Mouse (Mus musculus): ENCODE results near the gene Mettl2. TPM values are rescaled to one million over a fixed set of nuclear protein-coding genes. Genes with fewer than 3 reads are reported as not detected.
"Not testable (repeated sequence)": the region's sequence is repeated elsewhere in the genome, so short reads cannot be mapped to it uniquely, and the experiment has no call there.

Gene Mettl2
- polyA plus RNA-seq (2015; fragmentation: Nextera tagmentation; extraction: Ambion mirVana), result 30.4 and 34.5 TPM in 2 replicates

DNA sequence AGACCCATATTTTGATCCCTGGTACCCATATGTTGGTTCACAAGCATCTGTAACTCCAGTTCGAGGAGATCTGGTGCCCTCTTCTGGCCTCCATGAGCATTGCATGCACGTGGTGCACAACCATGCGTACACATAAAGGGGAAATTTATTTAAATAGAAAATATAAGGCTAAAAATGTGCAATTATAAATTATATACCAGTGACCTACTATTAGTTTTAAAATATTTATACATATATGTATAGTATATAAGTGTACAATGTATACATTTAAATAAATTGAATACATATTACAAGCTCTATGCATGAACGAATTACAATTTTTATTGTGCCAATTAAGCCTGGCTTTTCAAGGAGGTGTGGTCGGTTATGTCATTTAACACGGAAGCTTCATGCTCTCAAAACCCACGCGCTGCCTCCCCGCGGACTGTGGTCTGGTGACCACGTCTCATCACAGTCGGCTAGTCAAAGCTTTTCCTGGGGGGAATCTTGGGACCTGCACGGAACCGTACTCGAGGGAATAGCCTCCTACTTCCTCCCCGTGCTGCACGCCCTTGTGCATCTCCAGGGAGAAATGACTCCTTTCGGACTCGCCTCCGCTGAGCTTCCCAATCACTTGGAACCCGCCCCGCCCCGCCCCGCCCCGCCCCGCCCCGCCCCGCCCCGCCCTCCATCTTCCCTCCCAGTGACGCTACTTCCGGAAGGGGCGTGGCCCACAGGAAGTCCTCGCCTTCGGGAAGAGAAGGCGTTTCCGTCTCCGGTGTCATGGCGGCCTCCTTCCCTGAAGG lies at the start of gene Mettl2:
TSS of gene Mettl2 (plus strand) at position 691 of the 785 bp plus-strand sequence.
- H3K9ac ChIP-seq, result peak within 1 kb of the TSS; percentile 78
- H3K27me3 ChIP-seq (replicated peaks), result no peaks in the 10 kb centered on the region
- 2% methylated on average over 28 of the region's 38 CpGs for WGBS
- ATAC-seq (replicated peaks), result peak; percentile 95
- H3K4me3 ChIP-seq, result peak within 1 kb of the TSS; percentile 97
- H3K9me3 ChIP-seq, result no peaks in the 10 kb centered on the region
- peaks cover 2% of the 10 kb centered on the region; the same call in 1 of the 2 replicates for H3K36me3 ChIP-seq (replicated peaks)
- peak within 1 kb of the TSS; percentile 84 for H3K27ac ChIP-seq
- peak within 1 kb of the TSS; percentile 65 for H3K4me2 ChIP-seq
- peaks cover 13% of the 10 kb centered on the region for H3K4me1 ChIP-seq

DNA sequence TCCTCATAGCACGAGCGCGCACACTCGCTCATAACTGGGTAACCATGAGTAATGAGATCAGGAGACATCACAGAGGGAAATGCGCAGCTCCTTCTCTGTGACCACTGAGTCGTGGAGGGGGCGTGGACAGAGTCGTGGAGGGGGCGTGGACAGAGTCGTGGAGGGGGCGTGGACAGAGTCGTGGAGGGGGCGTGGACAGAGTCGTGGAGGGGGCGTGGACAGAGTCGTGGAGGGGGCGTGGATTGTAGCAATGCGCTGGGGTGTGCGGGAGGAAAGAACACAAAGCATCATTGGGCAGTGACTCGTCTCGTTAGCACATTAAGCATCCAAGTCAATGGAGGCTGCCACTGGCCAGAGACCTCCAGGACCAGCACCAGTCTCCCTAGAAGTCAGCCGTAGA lies 13.8 kb upstream of the Mettl2 start:
- Histone ChIP-seq H3K4me3 (0 out of 2 replicates have a peak overlapping the region, but pooled peaks have one; percentile 9), H3K4me2 (peak overlapping the region; percentile 11; the same call in 1 of the 2 replicates)
- H3K9ac ChIP-seq; H3K27ac ChIP-seq; H3K36me3 ChIP-seq (replicated peaks); H3K4me1 ChIP-seq; H3K27me3 ChIP-seq (replicated peaks); ATAC-seq (replicated peaks); H3K9me3 ChIP-seq: not testable (repeated sequence)
- 74% methylated on average over 22 of the region's 22 CpGs for WGBS

DNA sequence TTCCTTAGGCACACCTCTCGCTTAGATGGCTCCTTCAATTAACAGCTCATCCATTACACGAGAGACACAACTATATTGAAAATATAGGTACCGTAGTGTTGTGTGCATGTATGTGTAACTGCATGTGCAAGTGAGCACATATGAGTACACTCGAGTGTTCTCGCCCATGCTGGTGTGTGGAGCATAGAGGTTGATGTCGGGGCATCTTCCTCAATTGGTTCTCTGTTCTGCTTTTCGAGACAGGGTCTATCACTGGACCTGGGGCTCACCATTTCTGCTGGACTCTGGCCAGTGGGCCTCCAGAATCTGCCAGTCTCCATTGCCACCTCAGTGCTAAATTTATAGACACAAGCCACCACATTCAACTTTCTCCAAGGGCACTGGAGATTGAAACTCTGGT lies 8.4 kb upstream of the Mettl2 start:
- H3K4me1 ChIP-seq, result no peaks in the 10 kb centered on the region
- no peak overlapping the region for H3K9ac ChIP-seq
- no peak overlapping the region for H3K4me2 ChIP-seq
- no peaks in the 10 kb centered on the region for H3K36me3 ChIP-seq (replicated peaks)
- no peak overlapping the region for H3K4me3 ChIP-seq
- H3K27me3 ChIP-seq (replicated peaks), result no peaks in the 10 kb centered on the region
- no peaks in the 10 kb centered on the region for H3K9me3 ChIP-seq
- H3K27ac ChIP-seq, result no peak overlapping the region
- ATAC-seq (replicated peaks), result no peak
- WGBS, result 88% methylated on average over 7 of the region's 7 CpGs

DNA sequence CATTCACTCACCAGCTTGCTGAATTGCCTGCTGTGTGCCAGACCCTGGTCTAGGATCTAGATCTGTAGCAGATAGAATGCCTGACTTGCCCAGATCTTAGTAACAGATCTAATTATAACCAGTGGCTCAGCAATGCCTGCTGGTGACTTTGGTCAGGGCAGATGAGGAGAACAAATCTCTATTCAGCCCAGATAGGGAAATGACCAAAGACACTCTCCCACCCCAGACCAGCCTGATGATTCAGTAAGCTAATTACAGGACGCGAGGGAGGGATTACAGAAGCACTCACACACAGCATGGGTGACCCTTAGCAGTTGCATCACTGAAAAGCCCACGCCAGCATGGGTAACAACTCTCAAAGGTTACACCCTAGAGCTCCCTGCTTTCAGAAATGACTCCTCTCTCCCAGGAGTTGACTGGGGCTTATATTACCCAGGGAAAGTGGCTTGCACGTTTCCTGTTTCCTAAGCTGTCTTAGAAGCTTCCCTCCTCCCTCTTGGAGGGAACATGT lies 5.6 kb upstream of the Mettl2 start:
- Histone ChIP-seq H3K4me3 (no peak overlapping the region), H3K27me3 (replicated peaks) (no peaks in the 10 kb centered on the region), H3K27ac (no peak overlapping the region), H3K36me3 (replicated peaks) (no peaks in the 10 kb centered on the region), H3K9me3 (no peaks in the 10 kb centered on the region), H3K4me2 (no peak overlapping the region), H3K4me1 (no peaks in the 10 kb centered on the region), H3K9ac (no peak overlapping the region)
- 31% methylated on average over 4 of the region's 4 CpGs for WGBS
- no peak for ATAC-seq (replicated peaks)

DNA sequence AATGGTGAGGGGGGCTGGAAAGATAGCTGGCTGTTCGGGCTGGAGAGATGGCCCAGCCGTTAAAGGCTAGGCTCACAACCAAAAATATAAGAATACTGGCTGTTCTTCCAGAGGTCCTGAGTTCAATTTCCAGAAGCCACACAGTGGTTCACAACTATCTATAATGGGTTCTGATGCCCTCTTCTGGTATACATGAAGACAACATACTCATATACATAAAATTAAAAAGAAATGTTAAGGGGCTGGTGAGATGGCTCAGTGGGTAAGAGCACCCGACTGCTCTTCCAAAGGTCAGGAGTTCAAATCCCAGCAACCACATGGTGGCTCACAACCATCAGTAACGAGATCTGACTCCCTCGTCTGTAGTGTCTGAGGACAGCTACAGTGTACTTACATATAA lies 4.4 kb upstream of the Mettl2 start:
- H3K4me2 ChIP-seq; H3K4me3 ChIP-seq; H3K4me1 ChIP-seq; H3K27me3 ChIP-seq (replicated peaks); ATAC-seq (replicated peaks); H3K27ac ChIP-seq; H3K9ac ChIP-seq; H3K9me3 ChIP-seq; H3K36me3 ChIP-seq (replicated peaks): not testable (repeated sequence)
- WGBS, result 79% methylated on average over 5 of the region's 5 CpGs

DNA sequence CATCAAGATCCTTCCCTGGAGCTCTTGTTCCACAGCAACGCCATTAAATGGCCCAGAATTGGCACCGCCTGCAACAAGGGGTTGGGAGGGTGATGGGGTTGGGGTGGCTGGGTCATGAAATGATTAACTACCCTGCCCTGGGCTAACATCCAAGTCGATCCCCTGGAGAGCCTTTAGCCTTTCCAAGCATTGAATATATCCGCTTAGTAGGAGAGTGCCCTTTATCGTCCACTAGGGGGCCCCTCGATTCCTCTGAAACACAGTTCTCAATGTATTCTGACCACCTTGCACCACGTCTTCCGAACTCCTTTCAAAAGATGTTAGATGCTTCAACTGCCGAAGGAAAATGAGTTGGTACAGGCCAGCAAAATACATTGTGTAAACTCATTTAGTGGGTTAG lies 2.2 kb upstream of the Mettl2 start:
- Histone ChIP-seq H3K27ac (no peak overlapping the region), H3K4me2 (no peak overlapping the region), H3K4me3 (no peak overlapping the region), H3K9me3 (no peaks in the 10 kb centered on the region), H3K27me3 (replicated peaks) (no peaks in the 10 kb centered on the region), H3K9ac (no peak overlapping the region), H3K4me1 (peaks cover 13% of the 10 kb centered on the region), H3K36me3 (replicated peaks) (no peaks in the 10 kb centered on the region)
- 5% methylated on average over 9 of the region's 9 CpGs for WGBS
- no peak for ATAC-seq (replicated peaks)

DNA sequence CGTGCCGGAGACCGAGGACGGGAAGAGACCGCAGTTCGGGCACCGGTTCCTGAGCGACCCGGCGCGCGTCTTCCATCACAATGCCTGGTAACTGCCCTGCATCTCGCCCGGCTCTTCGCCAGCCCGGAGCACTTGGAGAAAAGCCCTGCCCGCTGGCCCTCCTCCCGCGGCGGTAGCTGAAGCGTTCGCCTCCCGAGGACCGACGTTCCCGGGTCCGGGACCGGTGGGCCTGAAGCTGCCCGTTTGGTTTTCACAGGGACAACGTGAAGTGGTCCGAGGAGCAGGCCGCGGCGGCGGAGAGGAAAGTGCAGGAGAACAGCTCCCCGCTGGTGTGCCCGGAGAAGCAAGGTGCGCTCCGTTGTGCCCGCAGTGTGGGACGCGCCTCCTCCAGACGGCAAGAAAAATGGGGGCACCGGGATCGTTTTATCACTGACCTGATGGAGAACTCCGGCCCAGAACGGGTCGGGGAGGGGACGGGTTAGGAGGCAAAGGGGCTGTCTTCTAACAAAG lies 350 bp downstream of the Mettl2 start:
- Histone ChIP-seq H3K9ac (peak overlapping the region; percentile 78), H3K4me2 (peak overlapping the region; percentile 65), H3K4me3 (peak overlapping the region; percentile 97), H3K36me3 (replicated peaks) (peaks cover 3% of the 10 kb centered on the region; the same call in 1 of the 2 replicates), H3K27ac (0 out of 2 replicates have a peak overlapping the region, but pooled peaks have one; percentile 84), H3K4me1 (peaks cover 13% of the 10 kb centered on the region), H3K9me3 (no peaks in the 10 kb centered on the region), H3K27me3 (replicated peaks) (no peaks in the 10 kb centered on the region)
- WGBS, result 0% methylated on average over 49 of the region's 49 CpGs
- ATAC-seq (replicated peaks), result no peak; the same call in 1 of the 2 replicates

DNA sequence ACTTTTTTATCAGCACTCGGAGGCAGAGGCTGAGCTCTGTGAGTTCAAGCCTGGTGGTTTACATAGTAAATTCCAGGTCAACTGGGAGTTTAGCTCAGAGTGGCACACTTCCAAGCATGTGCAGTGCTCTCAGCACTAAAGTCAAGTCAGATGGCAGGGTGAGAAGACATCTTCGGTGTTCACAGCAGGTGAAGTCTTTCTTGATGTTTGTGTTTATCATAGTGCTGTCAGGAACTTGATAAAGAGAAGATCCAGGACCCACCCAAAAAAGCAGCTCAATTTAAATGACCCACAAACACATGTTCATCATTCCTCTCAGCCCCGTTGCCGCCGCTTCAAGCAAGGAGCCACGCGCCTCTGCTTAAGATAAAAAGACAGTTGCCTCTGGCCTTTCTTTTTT lies 9.5 kb downstream of the Mettl2 start:
- no peak overlapping the region for H3K4me2 ChIP-seq
- H3K27me3 ChIP-seq (replicated peaks), result no peaks in the 10 kb centered on the region
- WGBS, result 95% methylated on average over 7 of the region's 7 CpGs
- H3K9ac ChIP-seq, result no peak overlapping the region
- H3K4me3 ChIP-seq, result no peak overlapping the region
- H3K4me1 ChIP-seq, result no peaks in the 10 kb centered on the region
- no peaks in the 10 kb centered on the region for H3K9me3 ChIP-seq
- no peak for ATAC-seq (replicated peaks)
- H3K27ac ChIP-seq, result no peak overlapping the region
- peaks cover 46% of the 10 kb centered on the region for H3K36me3 ChIP-seq (replicated peaks)

DNA sequence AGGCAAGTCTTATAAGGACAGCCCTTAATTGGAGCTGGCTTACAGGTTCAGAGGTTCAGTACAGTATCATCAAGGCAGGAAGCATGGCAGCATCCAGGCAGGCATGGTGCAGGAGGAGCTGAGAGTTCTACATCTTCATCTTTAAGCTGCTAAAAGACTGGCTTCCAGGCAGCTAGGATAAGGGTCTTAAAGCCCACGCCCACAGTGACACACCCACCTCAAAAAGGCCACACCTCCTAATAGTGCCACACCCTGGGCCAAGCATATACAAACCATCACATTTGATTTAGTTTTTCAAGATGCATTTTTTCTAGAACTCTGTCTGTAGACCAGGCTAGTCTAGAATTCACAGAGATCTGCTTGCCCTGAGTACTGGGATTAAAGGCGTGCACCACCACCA lies 11.0 kb downstream of the Mettl2 start:
- not testable (repeated sequence) for H3K4me1 ChIP-seq; H3K4me2 ChIP-seq; H3K27me3 ChIP-seq (replicated peaks); H3K4me3 ChIP-seq; H3K9me3 ChIP-seq; H3K9ac ChIP-seq; H3K27ac ChIP-seq; ATAC-seq (replicated peaks)
- 97% methylated on average over 2 of the region's 2 CpGs for WGBS
- H3K36me3 ChIP-seq (replicated peaks), result peaks cover 47% of the 10 kb centered on the region

DNA sequence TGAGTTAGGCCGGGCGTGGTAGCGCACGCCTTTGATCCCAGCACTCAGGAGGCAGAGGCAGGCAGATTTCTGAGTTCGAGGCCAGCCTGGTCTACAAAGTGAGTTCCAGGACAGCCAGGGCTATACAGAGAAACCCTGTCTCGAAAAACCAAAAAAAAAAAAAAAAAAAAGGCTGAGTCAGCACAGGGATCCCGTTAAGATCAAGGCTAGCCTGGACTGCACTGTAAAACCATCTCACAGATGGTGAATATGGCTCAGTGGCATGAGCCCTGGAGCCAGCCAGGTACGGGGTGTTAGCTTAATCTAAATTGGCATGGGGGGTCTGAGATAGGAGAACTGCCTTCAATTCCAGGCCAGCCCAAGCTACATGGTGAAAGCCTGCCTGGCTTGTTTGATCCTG lies 14.3 kb downstream of the Mettl2 start:
- WGBS, result 99% methylated on average over 7 of the region's 8 CpGs
- H3K27ac ChIP-seq; H3K4me2 ChIP-seq; H3K27me3 ChIP-seq (replicated peaks); H3K4me3 ChIP-seq; H3K9me3 ChIP-seq; H3K4me1 ChIP-seq; H3K9ac ChIP-seq; ATAC-seq (replicated peaks): not testable (repeated sequence)
- H3K36me3 ChIP-seq (replicated peaks), result peaks cover 21% of the 10 kb centered on the region

DNA sequence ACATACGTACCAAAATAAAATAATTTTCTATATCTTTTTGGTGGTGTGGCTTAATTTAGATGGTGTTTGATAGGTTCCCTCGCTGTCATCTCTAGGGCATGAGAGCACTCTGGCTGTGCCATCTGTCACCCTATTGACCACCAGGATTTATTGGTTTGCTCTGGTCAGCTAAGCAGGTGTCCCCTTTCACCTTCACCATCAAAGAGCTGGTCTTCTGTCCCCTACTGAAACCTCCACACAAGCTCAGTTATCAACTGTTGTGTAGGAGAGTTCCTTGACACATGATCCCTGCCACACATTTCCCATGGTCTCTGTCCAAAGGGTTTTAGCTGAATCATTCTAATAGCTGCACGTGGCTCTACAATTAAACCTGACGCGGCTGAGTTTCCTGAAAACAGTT lies 14.9 kb downstream of the Mettl2 start:
- no peaks in the 10 kb centered on the region for H3K4me1 ChIP-seq
- no peak for ATAC-seq (replicated peaks)
- no peak overlapping the region for H3K27ac ChIP-seq
- no peaks in the 10 kb centered on the region for H3K9me3 ChIP-seq
- no peaks in the 10 kb centered on the region for H3K27me3 ChIP-seq (replicated peaks)
- WGBS, result 94% methylated on average over 5 of the region's 5 CpGs
- no peak overlapping the region for H3K4me3 ChIP-seq
- H3K36me3 ChIP-seq (replicated peaks), result peaks cover 17% of the 10 kb centered on the region
- no peak overlapping the region for H3K9ac ChIP-seq
- no peak overlapping the region for H3K4me2 ChIP-seq

DNA sequence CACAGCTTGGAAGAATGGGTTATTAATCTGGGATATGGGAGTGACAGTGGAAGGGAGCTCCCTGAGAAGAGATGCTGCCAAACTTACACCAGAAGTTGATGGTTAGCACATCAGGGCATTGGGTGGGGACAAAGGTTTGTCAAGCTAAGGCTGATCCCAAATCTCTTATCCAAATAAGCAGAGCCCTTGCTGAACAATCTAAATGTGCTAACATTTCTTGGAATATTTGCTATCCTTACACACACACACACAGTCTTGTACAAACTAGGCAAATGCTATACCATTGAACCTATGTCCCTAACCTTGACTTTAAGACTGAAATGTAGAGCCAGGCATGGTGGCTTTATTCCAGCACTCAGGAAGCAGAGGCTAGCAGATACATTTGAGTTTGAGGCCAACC lies 17.3 kb downstream of the Mettl2 start:
- H3K9me3 ChIP-seq, result no peaks in the 10 kb centered on the region
- no peaks in the 10 kb centered on the region for H3K27me3 ChIP-seq (replicated peaks)
- ATAC-seq (replicated peaks), result no peak
- H3K9ac ChIP-seq, result no peak overlapping the region
- no peaks in the 10 kb centered on the region for H3K4me1 ChIP-seq
- no peak overlapping the region for H3K4me2 ChIP-seq
- H3K36me3 ChIP-seq (replicated peaks), result peaks cover 11% of the 10 kb centered on the region; the same call in 1 of the 2 replicates
- H3K4me3 ChIP-seq, result no peak overlapping the region
- no peak overlapping the region for H3K27ac ChIP-seq

DNA sequence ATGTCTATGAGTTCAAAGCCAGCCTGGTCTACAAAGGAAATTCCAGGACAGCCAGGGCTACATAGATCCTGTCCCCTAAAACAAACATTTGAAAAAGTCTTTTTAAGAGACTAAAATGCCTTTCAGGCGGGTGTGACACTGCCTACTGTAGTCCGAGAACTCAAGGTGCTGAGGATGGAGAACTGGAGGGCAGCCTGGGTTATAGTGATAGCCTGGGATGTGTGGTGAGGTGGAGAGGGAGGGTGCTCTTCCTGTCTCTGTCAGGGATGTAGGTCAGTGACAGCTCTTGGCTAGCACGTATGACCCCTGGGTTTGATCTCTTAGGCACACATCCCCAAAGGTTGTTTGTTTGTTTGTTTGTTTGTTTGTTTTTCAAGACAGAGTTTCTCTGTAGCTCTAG lies 17.9 kb downstream of the Mettl2 start:
- H3K4me1 ChIP-seq, result no peaks in the 10 kb centered on the region
- H3K27ac ChIP-seq, result no peak overlapping the region
- no peak overlapping the region for H3K4me3 ChIP-seq
- H3K9me3 ChIP-seq, result no peaks in the 10 kb centered on the region
- ATAC-seq (replicated peaks), result no peak
- no peak overlapping the region for H3K4me2 ChIP-seq
- no peak overlapping the region for H3K9ac ChIP-seq
- 86% methylated on average over 3 of the region's 3 CpGs for WGBS
- H3K27me3 ChIP-seq (replicated peaks), result no peaks in the 10 kb centered on the region
- peaks cover 11% of the 10 kb centered on the region; the same call in 1 of the 2 replicates for H3K36me3 ChIP-seq (replicated peaks)

Measured in midbrain, embryonic 15.5 days (tissue).